Mouse (Mus musculus) liver, embryonic 12.5 days (tissue): ENCODE measurements around the gene Dus2. TPM values are rescaled to one million over a fixed set of nuclear protein-coding genes. Genes with fewer than 3 reads are reported as not detected.
"Not testable (repeated sequence)": the region's sequence is repeated elsewhere in the genome, so short reads cannot be mapped to it uniquely, and the experiment has no call there.

Experiments used
- ATAC-seq: fragments of 200-750 bp; cut with Nextera tagmentation; 2 replicates; pipeline ENCODE4 v1.8.0; 2017; ENCODE audit warnings: moderate number of reproducible peaks, mild to moderate bottlenecking, moderate library complexity
- H3K27ac ChIP-seq: fragments of 300-500 bp; sonication (generic); 2 replicates; pipeline ENCODE4 v1.5.1; 2016; ENCODE audit warnings: mild to moderate bottlenecking
- H3K27me3 ChIP-seq: fragments of 300-500 bp; sonication (generic); replicated peaks from 2 replicates; pipeline ENCODE4 v1.6.1; 2016; ENCODE audit warnings: mild to moderate bottlenecking, moderate library complexity
- H3K36me3 ChIP-seq: fragments of 300-500 bp; sonication (generic); 2 replicates; pipeline ENCODE4 v1.6.1; 2016; ENCODE audit warnings: mild to moderate bottlenecking, moderate library complexity
- H3K4me1 ChIP-seq: fragments of 300-500 bp; sonication (generic); 2 replicates; pipeline ENCODE4 v1.6.1; 2016
- H3K4me2 ChIP-seq: fragments of 300-500 bp; sonication (generic); 2 replicates; pipeline ENCODE4 v1.6.1; 2016; ENCODE audit warnings: mild to moderate bottlenecking, moderate library complexity
- H3K4me3 ChIP-seq: fragments of 300-500 bp; sonication (generic); 2 replicates; pipeline ENCODE4 v1.5.1; 2016; ENCODE audit warnings: mild to moderate bottlenecking, moderate library complexity
- H3K9ac ChIP-seq: fragments of 300-500 bp; sonication (generic); 2 replicates; pipeline ENCODE4 v1.6.1; 2016; ENCODE audit warnings: mild to moderate bottlenecking, moderate library complexity
- H3K9me3 ChIP-seq: fragments of 300-500 bp; sonication (generic); replicated peaks from 2 replicates; pipeline ENCODE4 v1.6.1; 2016; ENCODE audit warnings: mild to moderate bottlenecking, moderate library complexity
- WGBS: fragments of 180-500 bp; shearing (Covaris S2); methylation state at CpG from one replicate; pipeline ENCODE4 v1.1.7; 2016; ENCODE audit not compliant: insufficient replicate concordance; 5-methylcytosine and 5-hydroxymethylcytosine counted together
- polyA plus RNA-seq: library from polyadenylated mRNA; unstranded; fragments of >200 nt; fragmentation: Nextera tagmentation; extraction: Ambion mirVana; gene quantifications from 2 replicates; pipeline ENCODE4 v1.2.1, GENCODE M21; 2016

Gene Dus2
- polyA plus RNA-seq, 1 experiment from 2014 or later = 16.5 TPM

DNA sequence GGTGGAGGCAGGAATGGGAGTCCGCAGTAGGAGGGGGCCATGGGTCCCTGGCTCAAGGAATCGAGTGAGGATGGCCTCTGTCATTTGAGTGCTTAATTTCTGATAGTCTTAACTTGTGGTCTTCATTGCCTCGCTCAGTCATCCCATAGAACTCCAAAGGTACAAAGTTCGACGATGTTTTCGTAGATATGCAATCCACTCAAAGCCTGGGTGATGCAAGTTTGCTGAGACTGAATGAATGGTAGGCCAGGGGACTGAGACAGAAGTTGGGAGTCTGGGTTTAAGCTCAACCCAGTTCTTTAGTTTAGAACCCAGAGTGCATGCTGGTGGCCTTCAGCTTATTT is 20.5 kb downstream of the Dus2 start, which contains the start of gene Ddx28:
Gene Ddx28 (minus strand): TSS at position 240 of the 344 bp plus-strand sequence.
- Histone ChIP-seq H3K27ac (peak within 1 kb of the TSS; percentile 86), H3K4me3 (peak within 1 kb of the TSS; percentile 91), H3K4me1 (peaks cover 55% of the 10 kb centered on the region), H3K9me3 (no peaks in the 10 kb centered on the region), H3K36me3 (peaks cover 18% of the 10 kb centered on the region), H3K27me3 (no peaks in the 10 kb centered on the region), H3K4me2 (peak within 1 kb of the TSS; percentile 99), H3K9ac (peak within 1 kb of the TSS; percentile 89)
- WGBS = under 1% methylated on average over 6 of the region's 6 CpGs
- ATAC-seq = peak; percentile 44

DNA sequence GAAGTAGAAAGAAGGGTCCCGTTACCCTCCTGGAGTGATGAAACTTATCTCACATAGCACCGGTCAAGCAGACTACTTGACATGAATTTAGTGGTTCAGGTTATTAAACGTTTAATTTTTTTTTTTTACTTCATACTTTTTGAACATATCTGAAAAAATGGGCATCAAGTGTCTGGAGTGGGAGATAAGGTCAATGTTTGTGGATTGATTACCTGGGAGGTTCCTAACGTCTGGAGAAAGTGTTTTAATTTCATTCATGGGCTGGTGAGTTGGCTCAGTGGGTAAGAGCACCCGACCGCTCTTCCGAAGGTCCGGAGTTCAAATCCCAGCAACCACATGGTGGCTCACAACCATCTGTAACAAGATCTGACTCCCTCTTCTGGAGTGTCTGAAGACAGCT is 21.1 kb downstream of the Dus2 start:
- H3K36me3 ChIP-seq = peaks cover 20% of the 10 kb centered on the region
- H3K4me2 ChIP-seq = peak overlapping the region; percentile 99
- H3K4me1 ChIP-seq = peaks cover 60% of the 10 kb centered on the region
- 46% methylated on average over 8 of the region's 8 CpGs for WGBS
- H3K27ac ChIP-seq = peak overlapping the region; percentile 86
- H3K27me3 ChIP-seq, H3K9me3 ChIP-seq, ATAC-seq: not testable (repeated sequence)
- peak overlapping the region; percentile 89; the same call in 1 of the 2 replicates for H3K9ac ChIP-seq
- H3K4me3 ChIP-seq = peak overlapping the region; percentile 91

DNA sequence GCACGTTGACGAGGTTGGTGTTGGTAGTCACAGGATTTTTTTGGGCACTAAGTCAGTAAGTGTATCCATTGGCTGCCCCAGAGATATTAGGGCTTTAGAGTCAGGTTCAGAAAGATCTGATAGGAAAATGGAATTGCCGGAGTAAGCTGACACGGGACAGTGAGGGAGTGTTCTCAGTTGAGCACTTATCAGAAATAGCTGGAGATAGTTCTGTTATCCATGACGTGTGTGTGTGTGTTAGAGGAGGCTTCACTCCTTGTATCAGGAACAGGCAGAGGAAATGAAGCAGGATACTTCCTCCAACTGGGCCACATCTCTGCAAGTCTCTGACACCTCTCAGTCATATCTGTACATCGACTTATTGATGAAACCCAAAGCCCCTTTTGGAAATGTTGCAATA is 25.1 kb downstream of the Dus2 start:
- H3K27ac ChIP-seq = 0 out of 2 replicates have a peak overlapping the region, but pooled peaks have one; percentile 37
- no peak overlapping the region for H3K4me2 ChIP-seq
- H3K9me3 ChIP-seq = no peaks in the 10 kb centered on the region
- peaks cover 50% of the 10 kb centered on the region for H3K4me1 ChIP-seq
- H3K36me3 ChIP-seq = peaks cover 41% of the 10 kb centered on the region
- no peak overlapping the region for H3K4me3 ChIP-seq
- H3K9ac ChIP-seq = no peak overlapping the region
- 0 out of 2 replicates have a peak, but pooled peaks have one; percentile 29 for ATAC-seq
- 47% methylated on average over 6 of the region's 6 CpGs for WGBS
- H3K27me3 ChIP-seq = no peaks in the 10 kb centered on the region

DNA sequence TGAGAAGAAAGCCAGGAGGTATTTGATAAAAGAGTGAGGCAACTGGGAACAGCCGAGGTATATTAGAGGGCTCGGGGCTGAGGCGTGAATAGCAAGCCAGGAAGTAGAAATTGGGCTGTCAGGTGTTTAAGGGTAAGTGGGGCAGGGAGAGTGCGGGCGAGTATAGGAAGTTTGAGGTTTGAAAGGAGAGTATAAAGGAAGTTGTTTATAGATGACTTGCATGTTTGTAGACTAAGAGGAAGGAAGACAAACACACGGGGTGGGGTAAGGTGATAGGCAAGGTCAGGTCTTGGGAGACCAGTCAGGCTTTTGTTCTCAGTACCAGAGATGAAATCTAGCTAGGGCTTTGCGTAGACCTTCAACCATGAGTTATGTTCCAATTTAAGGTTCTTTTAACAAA is 26.0 kb downstream of the Dus2 start:
- ATAC-seq = no peak
- H3K27me3 ChIP-seq = no peaks in the 10 kb centered on the region
- peaks cover 48% of the 10 kb centered on the region for H3K36me3 ChIP-seq
- H3K9me3 ChIP-seq = no peaks in the 10 kb centered on the region
- peaks cover 45% of the 10 kb centered on the region for H3K4me1 ChIP-seq
- WGBS = 54% methylated on average over 7 of the region's 7 CpGs
- 0 out of 2 replicates have a peak overlapping the region, but pooled peaks have one; percentile 25 for H3K27ac ChIP-seq
- no peak overlapping the region for H3K4me2 ChIP-seq
- H3K9ac ChIP-seq = 0 out of 2 replicates have a peak overlapping the region, but pooled peaks have one; percentile 10
- no peak overlapping the region for H3K4me3 ChIP-seq

DNA sequence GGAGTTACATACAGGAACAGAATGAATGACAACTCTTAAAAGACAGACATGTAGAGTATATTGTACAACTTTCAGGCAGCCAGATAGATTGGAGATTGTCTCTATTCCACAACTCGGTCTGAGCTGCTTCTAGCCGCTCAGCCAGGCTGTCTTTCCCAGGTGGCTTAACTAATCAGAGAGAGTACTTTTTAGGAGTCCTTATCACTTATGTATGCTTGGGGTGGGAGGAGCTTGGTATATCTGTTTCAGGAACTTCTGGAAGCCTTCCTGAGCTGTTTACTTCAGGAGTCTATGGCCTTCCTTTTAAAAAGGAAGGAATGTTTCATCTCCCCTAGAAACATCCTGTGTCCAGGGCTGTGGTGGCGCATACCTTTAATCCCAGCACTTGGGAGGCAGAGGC is 26.9 kb downstream of the Dus2 start:
- H3K27me3 ChIP-seq = no peaks in the 10 kb centered on the region
- H3K4me1 ChIP-seq = peaks cover 38% of the 10 kb centered on the region
- no peak overlapping the region for H3K4me2 ChIP-seq
- peak; percentile 58 for ATAC-seq
- H3K4me3 ChIP-seq = no peak overlapping the region
- H3K9me3 ChIP-seq = no peaks in the 10 kb centered on the region
- H3K9ac ChIP-seq = no peak overlapping the region
- H3K27ac ChIP-seq = peak overlapping the region; percentile 6; the same call in 1 of the 2 replicates
- peaks cover 48% of the 10 kb centered on the region for H3K36me3 ChIP-seq
- WGBS = 55% methylated on average over 3 of the region's 3 CpGs

DNA sequence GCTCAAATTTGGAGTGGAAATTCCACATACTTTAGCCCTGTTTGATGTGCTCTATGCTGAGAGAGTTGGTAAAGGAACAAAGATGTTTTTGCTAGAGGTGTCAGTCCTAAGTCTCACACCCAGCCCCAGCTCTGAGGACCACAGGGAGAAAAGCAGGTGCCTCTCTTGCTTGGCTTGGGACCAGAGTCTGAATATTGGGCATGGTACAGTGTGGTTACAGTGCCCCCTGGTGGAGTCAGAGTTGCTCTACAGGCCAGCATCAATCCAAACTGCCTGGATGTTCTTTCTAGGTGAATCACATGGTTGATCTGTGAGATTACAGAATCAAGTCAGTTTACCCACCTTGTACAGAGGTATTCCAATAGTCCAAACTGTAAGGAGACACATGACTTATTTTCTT is 31.3 kb downstream of the Dus2 start:
- H3K27ac ChIP-seq = no peak overlapping the region
- H3K4me2 ChIP-seq = no peak overlapping the region
- no peaks in the 10 kb centered on the region for H3K9me3 ChIP-seq
- no peak overlapping the region for H3K9ac ChIP-seq
- H3K4me1 ChIP-seq = peaks cover 11% of the 10 kb centered on the region
- ATAC-seq = peak; percentile 33; the same call in 1 of the 2 replicates
- no peak overlapping the region for H3K4me3 ChIP-seq
- no peaks in the 10 kb centered on the region for H3K27me3 ChIP-seq
- H3K36me3 ChIP-seq = peaks cover 68% of the 10 kb centered on the region

DNA sequence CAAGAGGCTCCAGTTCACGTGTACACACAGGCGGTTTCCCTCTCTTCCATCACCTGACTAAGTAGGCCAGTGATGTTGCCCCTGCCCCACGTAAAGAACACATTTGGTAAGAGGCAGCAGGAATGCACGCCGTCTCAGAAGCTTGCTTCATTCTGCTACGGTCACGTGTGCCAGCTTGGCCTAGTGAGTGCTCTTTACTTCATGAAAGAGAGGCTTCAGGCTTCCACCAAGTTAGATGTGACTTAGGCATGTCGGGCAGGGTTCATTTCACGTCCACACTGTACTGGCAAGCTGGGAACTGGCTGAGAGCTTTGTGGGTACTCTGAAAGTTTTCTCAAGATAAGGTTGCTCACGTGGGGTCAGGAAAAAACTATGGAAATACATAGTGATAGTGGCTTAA is 47.6 kb downstream of the Dus2 start:
- no peak overlapping the region for H3K27ac ChIP-seq
- no peaks in the 10 kb centered on the region for H3K9me3 ChIP-seq
- ATAC-seq = no peak
- 79% methylated on average over 10 of the region's 10 CpGs for WGBS
- no peak overlapping the region for H3K4me3 ChIP-seq
- peaks cover under 1% of the 10 kb centered on the region; the same call in 1 of the 2 replicates for H3K4me1 ChIP-seq
- no peaks in the 10 kb centered on the region for H3K27me3 ChIP-seq
- H3K9ac ChIP-seq = no peak overlapping the region
- peaks cover 38% of the 10 kb centered on the region for H3K36me3 ChIP-seq
- H3K4me2 ChIP-seq = no peak overlapping the region

DNA sequence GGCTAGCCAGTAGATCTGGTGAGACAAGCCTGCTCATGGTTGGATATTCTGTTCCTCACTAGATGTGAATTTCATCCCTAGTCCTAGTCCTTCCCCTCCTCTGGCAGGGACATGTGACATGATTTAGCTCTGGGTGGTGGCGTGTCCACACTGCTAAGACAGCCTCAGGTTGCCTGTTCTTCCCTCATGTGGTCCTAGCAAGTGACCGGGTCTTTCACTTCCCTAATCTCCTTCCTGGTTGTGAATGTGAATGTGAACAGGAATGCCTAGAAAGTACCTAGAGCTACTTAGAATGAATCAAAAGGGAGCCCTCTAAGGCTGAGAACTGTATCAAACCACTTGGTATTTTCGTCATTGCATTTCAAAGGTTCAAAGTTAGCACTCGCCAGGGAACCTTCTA is 48.5 kb downstream of the Dus2 start:
- Histone ChIP-seq H3K4me2 (no peak overlapping the region), H3K4me3 (no peak overlapping the region), H3K27ac (no peak overlapping the region), H3K9me3 (no peaks in the 10 kb centered on the region), H3K36me3 (peaks cover 37% of the 10 kb centered on the region), H3K27me3 (no peaks in the 10 kb centered on the region), H3K9ac (no peak overlapping the region), H3K4me1 (peaks cover 9% of the 10 kb centered on the region)
- ATAC-seq = no peak
- WGBS = 67% methylated on average over 4 of the region's 4 CpGs

DNA sequence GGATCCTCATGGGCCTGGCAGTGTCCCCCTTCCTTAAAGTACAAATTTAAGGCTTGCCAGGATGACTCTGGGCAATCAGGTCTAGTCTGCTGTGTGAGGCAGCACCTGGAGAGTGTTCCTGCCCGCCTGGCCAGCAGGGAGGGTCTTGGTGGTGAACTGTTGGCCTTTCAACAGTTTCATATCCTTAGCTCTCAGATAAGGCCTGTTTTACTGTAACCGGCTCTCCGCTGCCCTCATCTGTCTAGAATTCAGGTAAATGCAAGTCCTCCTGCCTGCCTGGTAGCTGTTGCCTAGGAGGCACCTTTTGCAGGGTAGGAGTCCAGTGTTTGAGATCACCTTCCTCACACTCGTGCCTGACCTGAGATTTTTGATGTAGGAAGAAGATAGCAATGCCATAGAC is 49.1 kb downstream of the Dus2 start:
- peaks cover 9% of the 10 kb centered on the region for H3K4me1 ChIP-seq
- no peaks in the 10 kb centered on the region for H3K27me3 ChIP-seq
- peaks cover 43% of the 10 kb centered on the region for H3K36me3 ChIP-seq
- no peak overlapping the region for H3K4me3 ChIP-seq
- WGBS = 74% methylated on average over 4 of the region's 4 CpGs
- ATAC-seq = no peak
- H3K4me2 ChIP-seq = no peak overlapping the region
- no peaks in the 10 kb centered on the region for H3K9me3 ChIP-seq
- H3K9ac ChIP-seq = no peak overlapping the region
- H3K27ac ChIP-seq = no peak overlapping the region

DNA sequence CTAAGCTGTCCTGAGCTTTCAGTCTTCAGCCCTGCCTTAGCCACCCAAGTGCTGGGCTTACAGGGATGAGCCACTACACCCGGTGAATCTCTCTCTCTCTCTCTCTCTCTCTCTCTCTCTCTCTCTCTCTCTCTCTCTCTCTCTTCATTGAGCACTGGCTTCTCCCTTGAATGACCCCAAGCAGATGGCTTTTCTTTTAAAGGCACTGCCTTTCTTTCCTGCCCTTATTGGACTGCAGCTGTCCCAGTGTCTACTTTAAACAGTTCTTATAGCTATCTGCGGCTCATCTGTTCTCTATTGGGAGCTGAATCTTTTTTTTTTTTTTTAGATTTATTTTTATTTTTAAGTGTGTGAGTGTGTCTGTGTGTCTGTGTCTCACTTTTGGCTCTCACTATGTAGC is 51.9 kb downstream of the Dus2 start:
- ATAC-seq = no peak
- Histone ChIP-seq H3K27me3 (no peaks in the 10 kb centered on the region), H3K4me3 (no peak overlapping the region), H3K9me3 (no peaks in the 10 kb centered on the region), H3K36me3 (peaks cover 45% of the 10 kb centered on the region), H3K4me2 (no peak overlapping the region), H3K9ac (no peak overlapping the region), H3K4me1 (peaks cover 29% of the 10 kb centered on the region), H3K27ac (no peak overlapping the region)
- WGBS = 76% methylated on average over 2 of the region's 2 CpGs

DNA sequence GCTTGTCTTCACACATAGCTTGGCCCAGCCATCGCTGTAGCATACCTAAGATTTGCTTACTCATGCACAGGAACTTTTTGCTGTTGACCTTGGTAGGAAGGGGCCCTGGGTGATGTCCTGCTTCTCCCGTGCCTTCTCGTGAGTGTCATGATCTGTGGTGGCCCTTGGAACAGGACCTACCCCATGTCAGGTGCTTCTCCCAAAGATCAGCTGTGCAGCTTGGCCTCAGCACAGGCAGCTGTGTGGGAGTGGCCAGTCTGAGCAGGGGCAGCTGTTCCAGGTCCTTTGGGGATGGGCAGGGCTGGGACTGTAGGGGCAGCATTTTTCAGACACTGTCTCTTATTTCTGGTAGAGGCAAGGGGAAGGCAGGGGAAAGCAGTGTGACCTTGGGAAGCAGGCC is 53.0 kb downstream of the Dus2 start:
- Histone ChIP-seq H3K27ac (peak overlapping the region; percentile 38; the same call in 1 of the 2 replicates), H3K9me3 (no peaks in the 10 kb centered on the region), H3K4me3 (no peak overlapping the region), H3K27me3 (no peaks in the 10 kb centered on the region), H3K36me3 (peaks cover 47% of the 10 kb centered on the region), H3K4me1 (peaks cover 37% of the 10 kb centered on the region), H3K4me2 (no peak overlapping the region), H3K9ac (no peak overlapping the region; the same call in 1 of the 2 replicates)
- ATAC-seq = no peak
- 23% methylated on average over 3 of the region's 3 CpGs for WGBS

DNA sequence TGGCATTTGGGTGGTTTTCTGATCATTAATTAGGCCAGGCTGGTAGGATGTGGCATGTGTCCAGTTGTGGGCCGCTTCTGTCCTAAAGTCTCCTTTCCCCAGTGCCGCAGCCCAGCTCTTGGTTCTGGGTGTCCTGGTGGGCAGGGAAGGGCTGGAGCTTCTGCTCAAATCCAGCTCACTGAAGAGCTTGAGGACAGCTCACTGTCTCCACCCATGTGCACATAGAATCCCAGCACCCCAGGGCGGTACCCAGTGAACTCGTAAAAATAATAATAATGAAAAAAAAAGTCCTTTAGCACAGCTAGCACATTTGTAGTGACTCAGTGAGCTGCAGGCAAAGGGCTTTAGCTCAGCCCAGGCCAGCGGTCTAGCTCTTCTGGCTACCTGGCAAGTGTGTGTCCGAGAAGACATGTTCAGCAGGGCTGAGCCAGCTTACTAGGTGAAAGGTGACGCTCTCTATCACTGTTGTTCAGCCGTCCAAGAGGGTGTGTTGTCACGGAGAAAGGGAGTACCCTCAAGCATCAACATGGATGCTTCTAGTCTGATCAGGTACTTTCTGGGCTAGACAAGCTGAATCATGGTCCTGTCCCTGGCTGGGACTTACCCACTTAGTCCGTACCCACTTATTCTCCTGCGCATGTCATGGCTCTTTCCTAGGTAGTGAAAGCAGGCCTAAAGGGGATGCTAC is 55.9 kb downstream of the Dus2 start:
- Histone ChIP-seq H3K36me3 (peaks cover 63% of the 10 kb centered on the region), H3K9ac (0 out of 2 replicates have a peak overlapping the region, but pooled peaks have one; percentile 10), H3K27ac (peak overlapping the region; percentile 83), H3K27me3 (no peaks in the 10 kb centered on the region), H3K4me3 (no peak overlapping the region), H3K4me2 (peak overlapping the region; percentile 17), H3K4me1 (peaks cover 37% of the 10 kb centered on the region), H3K9me3 (no peaks in the 10 kb centered on the region)
- WGBS = 78% methylated on average over 11 of the region's 11 CpGs
- peak; percentile 87 for ATAC-seq
